Mouse (Mus musculus) forebrain, postnatal 0 days (tissue): ENCODE measurements at regions not wholly inside any gene's neighbourhood (a gene's known extent, or its start where the extent isn't known, plus 50 kb on each side); places are given as distances from the start of the nearest gene placed in this dataset.

Experiments used
- ATAC-seq: fragments of 200-750 bp; cut with Nextera tagmentation; 2 replicates; pipeline ENCODE4 v1.8.0; 2017; ENCODE audit warnings: mild to moderate bottlenecking, moderate library complexity
- DNase-seq: peaks from one replicate; pipeline ENCODE4 v3.0.0-alpha.2; 2015
- H3K27ac ChIP-seq: fragments of 300-500 bp; sonication (generic); 2 replicates; pipeline ENCODE4 v1.5.1; 2014; ENCODE audit warnings: low read depth, mild to moderate bottlenecking, antibody characterized with exemption, low read length, moderate library complexity, mixed read lengths
- H3K27me3 ChIP-seq: fragments of 300-500 bp; sonication (generic); 2 replicates; pipeline ENCODE4 v1.6.1; 2014; ENCODE audit warnings: mild to moderate bottlenecking, low read length, mixed read lengths; ENCODE audit not compliant: insufficient read depth
- H3K36me3 ChIP-seq: fragments of 300-500 bp; sonication (generic); 2 replicates; pipeline ENCODE4 v1.6.1; 2014; ENCODE audit warnings: mild to moderate bottlenecking, moderate library complexity; ENCODE audit not compliant: insufficient read depth
- H3K4me1 ChIP-seq: fragments of 300-500 bp; sonication (generic); 2 replicates; pipeline ENCODE4 v1.6.1; 2014; ENCODE audit warnings: antibody characterized with exemption; ENCODE audit not compliant: insufficient read depth
- H3K4me2 ChIP-seq: fragments of 300-500 bp; sonication (generic); 2 replicates; pipeline ENCODE4 v1.6.1; 2014; ENCODE audit warnings: low read depth, mild to moderate bottlenecking, moderate library complexity
- H3K4me3 ChIP-seq: fragments of 300-500 bp; sonication (generic); 2 replicates; pipeline ENCODE4 v1.5.1; 2014; ENCODE audit warnings: low read depth, low read length, mixed read lengths
- H3K9ac ChIP-seq: fragments of 300-500 bp; sonication (generic); 2 replicates; pipeline ENCODE4 v1.6.1; 2014; ENCODE audit warnings: mild to moderate bottlenecking
- H3K9me3 ChIP-seq: fragments of 300-500 bp; sonication (generic); 2 replicates; pipeline ENCODE4 v1.6.1; 2016; ENCODE audit warnings: low read length
- CTCF ChIP-seq: sonication (generic); IDR thresholded peaks from 2 replicates; pipeline ENCODE4 v1.5.1; 2016; ENCODE audit warnings: antibody characterized with exemption, control low read depth, low read depth
- WGBS: fragments of 180-500 bp; shearing (Covaris S2); extraction: QIAGEN DNeasy Blood & Tissue Kit; methylation state at CpG from one replicate; pipeline ENCODE4 v1.1.7; 2014; 5-methylcytosine and 5-hydroxymethylcytosine counted together

GRCm38 (mm10) chr11:86408686-86409579 is 51.5 kb upstream of the Med13 start:
- DNase-seq (no peak), ATAC-seq (no peak)
- 56% methylated on average over 6 of the region's 6 CpGs for WGBS
- H3K9me3 ChIP-seq = no peaks in the 10 kb centered on the region
- no peak overlapping the region for H3K9ac ChIP-seq
- no peaks in the 10 kb centered on the region for H3K4me1 ChIP-seq
- H3K27me3 ChIP-seq = no peaks in the 10 kb centered on the region
- no peak for TF ChIP-seq CTCF
- H3K4me3 ChIP-seq = no peak overlapping the region
- H3K4me2 ChIP-seq = no peak overlapping the region
- H3K27ac ChIP-seq = no peak overlapping the region
- H3K36me3 ChIP-seq = no peaks in the 10 kb centered on the region

- TF ChIP-seq CTCF = no peak
- 56% methylated on average over 10 of the region's 10 CpGs for WGBS
- no peak overlapping the region for H3K4me2 ChIP-seq
- H3K9me3 ChIP-seq = no peaks in the 10 kb centered on the region
- H3K36me3 ChIP-seq = no peaks in the 10 kb centered on the region
- no peak for DNase-seq
- no peaks in the 10 kb centered on the region for H3K4me1 ChIP-seq
- peak; percentile 16; the same call in 1 of the 2 replicates for ATAC-seq
- H3K4me3 ChIP-seq = no peak overlapping the region
- H3K27ac ChIP-seq = no peak overlapping the region
- no peak overlapping the region for H3K9ac ChIP-seq
- H3K27me3 ChIP-seq = no peaks in the 10 kb centered on the region
Measured at GRCm38 (mm10) chr11:86409580-86409947, 52.2 kb upstream of the Med13 start.

- DNase-seq (no peak), ATAC-seq (no peak)
- H3K9ac ChIP-seq = no peak overlapping the region
- H3K4me1 ChIP-seq = no peaks in the 10 kb centered on the region
- H3K36me3 ChIP-seq = no peaks in the 10 kb centered on the region
- no peaks in the 10 kb centered on the region for H3K27me3 ChIP-seq
- WGBS = 85% methylated on average over 10 of the region's 10 CpGs
- TF ChIP-seq CTCF = no peak
- no peak overlapping the region for H3K27ac ChIP-seq
- no peak overlapping the region for H3K4me2 ChIP-seq
- H3K4me3 ChIP-seq = no peak overlapping the region
- no peaks in the 10 kb centered on the region for H3K9me3 ChIP-seq
Measured at GRCm38 (mm10) chr11:86410521-86410920, 53.1 kb upstream of the Med13 start.

- DNase-seq (peak; percentile 26), ATAC-seq (peak; percentile 65; the same call in 1 of the 2 replicates)
- no peak for TF ChIP-seq CTCF
- 0 out of 2 replicates have a peak, but pooled peaks cover 7% of the 10 kb centered on the region for H3K4me1 ChIP-seq
- H3K27ac ChIP-seq = no peak overlapping the region
- H3K4me2 ChIP-seq = no peak overlapping the region; the same call in 1 of the 2 replicates
- H3K9me3 ChIP-seq = no peaks in the 10 kb centered on the region
- H3K9ac ChIP-seq = no peak overlapping the region
- no peaks in the 10 kb centered on the region for H3K27me3 ChIP-seq
- WGBS = 20% methylated on average over 13 of the region's 13 CpGs
- no peaks in the 10 kb centered on the region for H3K36me3 ChIP-seq
- H3K4me3 ChIP-seq = no peak overlapping the region
Measured at GRCm38 (mm10) chr11:86412772-86413390, 55.5 kb upstream of the Med13 start.

GRCm38 (mm10) chr11:86416471-86416870 is 59.1 kb upstream of the Med13 start:
- TF ChIP-seq CTCF = no peak
- no peak for DNase-seq

GRCm38 (mm10) chr11:86417164-86417563 is 59.8 kb upstream of the Med13 start:
- WGBS = 27% methylated on average over 6 of the region's 6 CpGs
- DNase-seq (no peak), ATAC-seq (no peak)

More at GRCm38 (mm10) chr11:86416471-86416870, 59.1 kb upstream of the Med13 start:
- H3K4me1 ChIP-seq = 0 out of 2 replicates have a peak, but pooled peaks cover 7% of the 10 kb centered on the region
- WGBS = 20% methylated on average over 5 of the region's 5 CpGs
- peak; percentile 29; the same call in 1 of the 2 replicates for ATAC-seq
- H3K36me3 ChIP-seq = no peaks in the 10 kb centered on the region
- 0 out of 2 replicates have a peak, but pooled peaks cover 2% of the 10 kb centered on the region for H3K9me3 ChIP-seq
- no peak overlapping the region for H3K9ac ChIP-seq
- H3K4me3 ChIP-seq = no peak overlapping the region
- no peak overlapping the region for H3K27ac ChIP-seq
- H3K4me2 ChIP-seq = no peak overlapping the region
- H3K27me3 ChIP-seq = no peaks in the 10 kb centered on the region

More at GRCm38 (mm10) chr11:86417164-86417563, 59.8 kb upstream of the Med13 start:
- no peak for TF ChIP-seq CTCF
- no peaks in the 10 kb centered on the region for H3K27me3 ChIP-seq
- 0 out of 2 replicates have a peak, but pooled peaks cover 7% of the 10 kb centered on the region for H3K4me1 ChIP-seq
- peak overlapping the region; percentile 8; the same call in 1 of the 2 replicates for H3K4me2 ChIP-seq
- 0 out of 2 replicates have a peak, but pooled peaks cover 3% of the 10 kb centered on the region for H3K9me3 ChIP-seq
- no peak overlapping the region for H3K4me3 ChIP-seq
- H3K36me3 ChIP-seq = no peaks in the 10 kb centered on the region
- no peak overlapping the region for H3K27ac ChIP-seq
- no peak overlapping the region for H3K9ac ChIP-seq
